Mouse (Mus musculus): ENCODE results near the gene Pcyox1.

DNA sequence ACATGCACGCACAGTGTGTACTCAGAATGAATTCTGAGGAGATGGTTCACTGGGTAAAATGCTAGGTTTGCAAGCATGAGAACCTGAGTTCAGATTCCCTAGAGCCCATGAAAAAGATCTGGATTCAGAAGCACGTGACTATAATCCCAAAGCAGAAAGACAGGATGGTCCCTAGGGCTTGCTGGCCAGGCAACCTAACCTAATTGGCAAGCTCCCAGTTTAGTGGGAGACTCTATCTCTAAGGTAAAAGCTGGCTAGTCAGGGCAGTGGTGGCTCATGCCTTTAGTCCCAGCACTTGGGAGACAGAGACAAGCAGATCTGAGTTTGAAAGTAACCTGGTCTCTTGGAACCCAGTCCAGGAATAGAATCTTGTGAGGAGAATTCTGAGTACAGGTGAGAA is 2.0 kb upstream of the Pcyox1 start:
- TF ChIP-seq CTCF (IDR thresholded peaks at IDR 0.05; ENCODE audit: low read depth), result no peak
- no peak for TF ChIP-seq EP300 (IDR thresholded peaks at IDR 0.05; ENCODE audit: low read depth)
